Mouse (Mus musculus): Measurements from ENCODE around the gene Jph2. TPM values are rescaled to one million over a fixed set of nuclear protein-coding genes. Genes with fewer than 3 reads are reported as not detected.
A peak's percentile ranks its signal among the peaks of the same experiment; 100 is the strongest.
"Not testable (repeated sequence)": the region's sequence is repeated elsewhere in the genome, so short reads cannot be mapped to it uniquely, and the experiment has no call there.

Gene Jph2
- polyA plus RNA-seq, 1 experiment from 2014 or later = 1.5 TPM

- no peaks in the 10 kb centered on the region for H3K9me3 ChIP-seq
- WGBS = 78% methylated on average over 6 of the region's 6 CpGs
- H3K4me1 ChIP-seq = peaks cover 8% of the 10 kb centered on the region; the same call in 1 of the 2 replicates
- H3K27me3 ChIP-seq = no peaks in the 10 kb centered on the region
- H3K27ac ChIP-seq = no peak within 1 kb of the TSS
- H3K4me3 ChIP-seq = no peak within 1 kb of the TSS
- ATAC-seq (ENCODE audit: insufficient number of reproducible peaks, insufficient read depth, low FRiP score, low TSS enrichment) = no peak
- peaks cover 5% of the 10 kb centered on the region; the same call in 1 of the 2 replicates for H3K36me3 ChIP-seq
- no peak within 1 kb of the TSS for H3K4me2 ChIP-seq (replicated peaks)
- H3K9ac ChIP-seq = no peak within 1 kb of the TSS
Observed at GRCm38 (mm10) chr2:163424597-163424996, 26.8 kb upstream of the Jph2 start, which contains the start of gene Oser1. Oser1 (minus strand) TSS chr2:163424697.

GRCm38 (mm10) chr2:163422895-163423660 lies 25.3 kb upstream of the Jph2 start:
- H3K4me3 ChIP-seq = no peak overlapping the region
- no peaks in the 10 kb centered on the region for H3K27me3 ChIP-seq
- WGBS = 78% methylated on average over 9 of the region's 9 CpGs
- H3K36me3 ChIP-seq = peaks cover 5% of the 10 kb centered on the region; the same call in 1 of the 2 replicates
- H3K27ac ChIP-seq = no peak overlapping the region
- ATAC-seq (ENCODE audit: insufficient number of reproducible peaks, insufficient read depth, low FRiP score, low TSS enrichment) = no peak
- H3K9ac ChIP-seq = no peak overlapping the region
- H3K4me1 ChIP-seq = peaks cover 12% of the 10 kb centered on the region
- H3K4me2 ChIP-seq (replicated peaks) = no peak overlapping the region
- H3K9me3 ChIP-seq = no peaks in the 10 kb centered on the region

DNA sequence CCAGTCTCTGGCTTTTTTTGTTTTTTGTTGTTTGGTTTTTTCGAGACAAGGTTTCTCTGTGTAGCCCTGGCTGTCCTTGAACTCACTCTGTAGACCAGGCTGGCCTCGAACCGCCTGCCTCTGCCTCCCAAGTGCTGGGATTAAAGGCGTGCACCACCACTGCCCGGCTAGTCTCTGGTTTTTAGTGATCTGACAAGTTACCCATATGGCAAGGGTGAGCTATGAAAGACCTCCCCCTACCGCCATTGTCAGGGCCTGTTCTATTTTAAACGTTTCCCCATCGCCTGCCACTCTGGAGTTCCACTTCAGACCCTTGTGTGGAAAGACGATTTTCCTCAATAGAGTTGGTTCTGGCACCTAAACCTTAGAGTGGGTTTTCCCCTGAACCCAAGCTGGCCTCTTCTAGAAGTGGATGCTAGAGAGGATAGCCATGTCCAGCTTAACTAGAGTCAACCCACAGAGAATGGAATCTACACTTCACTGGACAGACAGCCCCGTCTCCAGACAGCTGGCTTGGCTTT lies 22.6 kb upstream of the Jph2 start:
- Histone ChIP-seq H3K4me2 (replicated peaks) (peak overlapping the region; percentile 73), H3K9ac (peak overlapping the region; percentile 74), H3K9me3 (no peaks in the 10 kb centered on the region), H3K36me3 (peaks cover 5% of the 10 kb centered on the region; the same call in 1 of the 2 replicates), H3K4me1 (peaks cover 20% of the 10 kb centered on the region), H3K27ac (no peak overlapping the region), H3K4me3 (peak overlapping the region; percentile 99), H3K27me3 (no peaks in the 10 kb centered on the region)
- ATAC-seq (ENCODE audit: insufficient number of reproducible peaks, insufficient read depth, low FRiP score, low TSS enrichment) = no peak
- 31% methylated on average over 10 of the region's 10 CpGs for WGBS

GRCm38 (mm10) chr2:163419346-163420045 lies 21.7 kb upstream of the Jph2 start:
- Histone ChIP-seq H3K4me1 (peaks cover 20% of the 10 kb centered on the region), H3K9me3 (no peaks in the 10 kb centered on the region), H3K36me3 (peaks cover 8% of the 10 kb centered on the region), H3K4me3 (peak overlapping the region; percentile 99), H3K4me2 (replicated peaks) (peak overlapping the region; percentile 85), H3K27me3 (no peaks in the 10 kb centered on the region), H3K9ac (peak overlapping the region; percentile 88), H3K27ac (peak overlapping the region; percentile 80)
- WGBS = under 1% methylated on average over 71 of the region's 71 CpGs
- ATAC-seq (ENCODE audit: insufficient number of reproducible peaks, insufficient read depth, low FRiP score, low TSS enrichment) = peak; percentile 99

- Histone ChIP-seq H3K27me3 (no peaks in the 10 kb centered on the region), H3K9ac (peak overlapping the region; percentile 88)
Observed at GRCm38 (mm10) chr2:163418841-163419345, 21.1 kb upstream of the Jph2 start.

DNA sequence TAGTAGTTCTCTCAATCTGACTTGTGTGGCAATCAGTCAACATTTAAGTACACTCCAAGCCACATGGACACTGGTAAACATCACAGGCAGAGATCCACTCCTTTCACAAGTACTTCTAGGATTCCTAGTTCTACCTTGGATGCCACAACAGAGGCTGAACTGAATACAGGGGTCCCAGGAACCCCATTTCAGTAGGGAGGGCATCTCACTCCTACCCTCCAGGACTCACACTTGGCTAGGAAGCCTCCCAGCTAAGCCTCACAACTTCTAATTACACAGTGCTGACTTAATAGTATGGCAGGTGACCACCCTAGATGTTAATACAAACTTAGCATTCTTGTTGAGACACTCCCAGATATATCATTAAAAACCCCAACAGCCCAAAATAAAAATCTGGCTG lies 20.0 kb upstream of the Jph2 start:
- ATAC-seq (ENCODE audit: insufficient number of reproducible peaks, insufficient read depth, low FRiP score, low TSS enrichment) = no peak
- H3K27me3 ChIP-seq = no peaks in the 10 kb centered on the region
- no peaks in the 10 kb centered on the region for H3K9me3 ChIP-seq
- H3K4me1 ChIP-seq = peaks cover 20% of the 10 kb centered on the region
- H3K9ac ChIP-seq = peak overlapping the region; percentile 88
- H3K27ac ChIP-seq = no peak overlapping the region
- peak overlapping the region; percentile 99 for H3K4me3 ChIP-seq
- peak overlapping the region; percentile 85 for H3K4me2 ChIP-seq (replicated peaks)
- H3K36me3 ChIP-seq = peaks cover 15% of the 10 kb centered on the region; the same call in 1 of the 2 replicates

More at GRCm38 (mm10) chr2:163418841-163419345, 21.1 kb upstream of the Jph2 start:
- H3K9me3 ChIP-seq = no peaks in the 10 kb centered on the region
- peak overlapping the region; percentile 80 for H3K27ac ChIP-seq
- ATAC-seq (ENCODE audit: insufficient number of reproducible peaks, insufficient read depth, low FRiP score, low TSS enrichment) = no peak; the same call in 1 of the 2 replicates
- peaks cover 12% of the 10 kb centered on the region for H3K36me3 ChIP-seq
- H3K4me1 ChIP-seq = peaks cover 20% of the 10 kb centered on the region
- peak overlapping the region; percentile 85 for H3K4me2 ChIP-seq (replicated peaks)
- H3K4me3 ChIP-seq = peak overlapping the region; percentile 99
- WGBS = under 1% methylated on average over 40 of the region's 50 CpGs

GRCm38 (mm10) chr2:163417026-163417425 lies 19.2 kb upstream of the Jph2 start:
- H3K36me3 ChIP-seq = peaks cover 14% of the 10 kb centered on the region; the same call in 1 of the 2 replicates
- H3K27ac ChIP-seq = no peak overlapping the region
- no peak overlapping the region for H3K4me2 ChIP-seq (replicated peaks)
- H3K27me3 ChIP-seq = no peaks in the 10 kb centered on the region
- 93% methylated on average over 6 of the region's 6 CpGs for WGBS
- no peak overlapping the region for H3K9ac ChIP-seq
- peaks cover 20% of the 10 kb centered on the region for H3K4me1 ChIP-seq
- no peaks in the 10 kb centered on the region for H3K9me3 ChIP-seq
- H3K4me3 ChIP-seq = no peak overlapping the region
- no peak for ATAC-seq (ENCODE audit: insufficient number of reproducible peaks, insufficient read depth, low FRiP score, low TSS enrichment)

GRCm38 (mm10) chr2:163412846-163413590 lies 15.2 kb upstream of the Jph2 start:
- no peaks in the 10 kb centered on the region for H3K9me3 ChIP-seq
- no peak overlapping the region for H3K27ac ChIP-seq
- WGBS = 91% methylated on average over 9 of the region's 9 CpGs
- peaks cover 7% of the 10 kb centered on the region for H3K4me1 ChIP-seq
- H3K9ac ChIP-seq = no peak overlapping the region
- H3K4me2 ChIP-seq (replicated peaks) = no peak overlapping the region
- H3K4me3 ChIP-seq = no peak overlapping the region
- H3K36me3 ChIP-seq = peaks cover 42% of the 10 kb centered on the region
- ATAC-seq (ENCODE audit: insufficient number of reproducible peaks, insufficient read depth, low FRiP score, low TSS enrichment) = no peak
- no peaks in the 10 kb centered on the region for H3K27me3 ChIP-seq

GRCm38 (mm10) chr2:163412419-163412818 lies 14.6 kb upstream of the Jph2 start:
- H3K9ac ChIP-seq = no peak overlapping the region
- H3K4me1 ChIP-seq = 0 out of 2 replicates have a peak, but pooled peaks cover 1% of the 10 kb centered on the region
- no peak overlapping the region for H3K27ac ChIP-seq
- H3K36me3 ChIP-seq = peaks cover 43% of the 10 kb centered on the region
- ATAC-seq (ENCODE audit: insufficient number of reproducible peaks, insufficient read depth, low FRiP score, low TSS enrichment) = no peak
- WGBS = 99% methylated on average over 4 of the region's 4 CpGs
- H3K4me2 ChIP-seq (replicated peaks) = no peak overlapping the region
- no peak overlapping the region for H3K4me3 ChIP-seq
- H3K9me3 ChIP-seq = no peaks in the 10 kb centered on the region
- no peaks in the 10 kb centered on the region for H3K27me3 ChIP-seq

GRCm38 (mm10) chr2:163411840-163412239 lies 14.0 kb upstream of the Jph2 start:
- H3K4me1 ChIP-seq = no peaks in the 10 kb centered on the region
- no peak for ATAC-seq (ENCODE audit: insufficient number of reproducible peaks, insufficient read depth, low FRiP score, low TSS enrichment)
- 92% methylated on average over 4 of the region's 4 CpGs for WGBS
- no peaks in the 10 kb centered on the region for H3K27me3 ChIP-seq
- H3K4me2 ChIP-seq (replicated peaks) = no peak overlapping the region
- H3K9ac ChIP-seq = no peak overlapping the region
- H3K4me3 ChIP-seq = no peak overlapping the region
- H3K9me3 ChIP-seq = no peaks in the 10 kb centered on the region
- H3K27ac ChIP-seq = no peak overlapping the region
- H3K36me3 ChIP-seq = peaks cover 49% of the 10 kb centered on the region

GRCm38 (mm10) chr2:163411344-163411743 lies 13.6 kb upstream of the Jph2 start:
- peaks cover 50% of the 10 kb centered on the region for H3K36me3 ChIP-seq
- H3K27me3 ChIP-seq = not testable (repeated sequence)

More at GRCm38 (mm10) chr2:163411344-163411743, 13.6 kb upstream of the Jph2 start:
- 92% methylated on average over 3 of the region's 3 CpGs for WGBS
- not testable (repeated sequence) for H3K27ac ChIP-seq; H3K9me3 ChIP-seq; ATAC-seq (ENCODE audit: insufficient number of reproducible peaks, insufficient read depth, low FRiP score, low TSS enrichment); H3K9ac ChIP-seq; H3K4me3 ChIP-seq; H3K4me2 ChIP-seq (replicated peaks); H3K4me1 ChIP-seq

All from embryonic facial prominence, embryonic 12.5 days (tissue).